Mouse (Mus musculus) MEL (cell line): ENCODE measurements at regions not wholly inside any gene's neighbourhood (a gene's known extent, or its start where the extent isn't known, plus 50 kb on each side); places are given as distances from the start of the nearest gene placed in this dataset.

Source experiments
- CHD2 ChIP-seq: IDR thresholded peaks from 2 replicates; pipeline ENCODE4 v1.6.1; 2011; ENCODE audit warnings: low read length, improper control_type of control experiment
- CTCF ChIP-seq, 3 experiments: IDR thresholded peaks in 2 of 3; conservative IDR thresholded peaks in 1 of 3; 2 replicates each; pipeline ENCODE4 v1.5.1; 2011 to 2012; ENCODE audit warnings: low read length in 3 of 3, low read depth in 2 of 3, mild to moderate bottlenecking in 2 of 3, improper control_type of control experiment in 1 of 3, inconsistent platforms in 1 of 3, mixed read lengths in 1 of 3, moderate library complexity in 1 of 3; ENCODE audit not compliant: control insufficient read depth in 1 of 3, insufficient read depth in 1 of 3, poor library complexity in 1 of 3, severe bottlenecking in 1 of 3
- MAFK ChIP-seq: IDR thresholded peaks from 2 replicates; pipeline ENCODE4 v1.6.1; 2011; ENCODE audit warnings: low read depth, mild to moderate bottlenecking, low read length, improper control_type of control experiment, borderline replicate concordance
- MXI1 ChIP-seq: IDR thresholded peaks from 2 replicates; pipeline ENCODE4 v1.6.1; 2011; ENCODE audit warnings: mild to moderate bottlenecking, low read depth, low read length, improper control_type of control experiment
- NRF1 ChIP-seq: IDR thresholded peaks from 2 replicates; pipeline ENCODE4 v1.6.1; 2014; ENCODE audit warnings: low read depth, mild to moderate bottlenecking, inconsistent platforms, low read length, improper control_type of control experiment, moderate library complexity; ENCODE audit not compliant: poor library complexity, insufficient read depth, severe bottlenecking
- POLR2A ChIP-seq, 2 experiments: IDR thresholded peaks; 2 replicates each; pipeline ENCODE4 v1.6.1; 2011 to 2012; ENCODE audit warnings: low read length in 2 of 2, mild to moderate bottlenecking in 2 of 2, control low read depth in 1 of 2, improper control_type of control experiment in 1 of 2, low read depth in 1 of 2, moderate library complexity in 1 of 2; ENCODE audit not compliant: control insufficient read depth in 1 of 2, insufficient read depth in 1 of 2, poor library complexity in 1 of 2

- TF ChIP-seq POLR2A (IDR thresholded peaks at IDR 0.05; ENCODE audit: control insufficient read depth in 1 of 2, insufficient read depth in 1 of 2, low read depth in 1 of 2, low read length in 2 of 2, poor library complexity in 1 of 2) (no peak), CHD2 (no peak), MXI1 (no peak), MAFK (no peak), CTCF (IDR thresholded peaks at IDR 0.05 in 2 of 3, conservative IDR thresholded peaks at IDR 0.05 in 1 of 3; ENCODE audit: control insufficient read depth in 1 of 3, insufficient read depth in 1 of 3, low read depth in 2 of 3, low read length in 3 of 3, poor library complexity in 1 of 3, severe bottlenecking in 1 of 3) (no peak), NRF1 (no peak)
These were observed 469.3 kb upstream of the Trpc7 start for GRCm38 (mm10) chr13:57365096-57365495.
